Mouse (Mus musculus) mouse trophoblast stem cell (cell line): ENCODE measurements around the gene Gpx7.

Experiments used
- in situ Hi-C, 2 experiments: fragments of 300-500 bp; cut with MseI, MboI; formaldehyde crosslinking; loops; 2 replicates in 1 of 2; 3 replicates in 1 of 2; pipeline ENCODE4 v1.15.1; 2025

Gene Gpx7

GRCm38 (mm10) chr4:108406861-108407401 is at the start of gene Gpx7:
Gpx7 (minus strand) TSS chr4:108406961.
- in situ Hi-C loops, result no loop called here

DNA sequence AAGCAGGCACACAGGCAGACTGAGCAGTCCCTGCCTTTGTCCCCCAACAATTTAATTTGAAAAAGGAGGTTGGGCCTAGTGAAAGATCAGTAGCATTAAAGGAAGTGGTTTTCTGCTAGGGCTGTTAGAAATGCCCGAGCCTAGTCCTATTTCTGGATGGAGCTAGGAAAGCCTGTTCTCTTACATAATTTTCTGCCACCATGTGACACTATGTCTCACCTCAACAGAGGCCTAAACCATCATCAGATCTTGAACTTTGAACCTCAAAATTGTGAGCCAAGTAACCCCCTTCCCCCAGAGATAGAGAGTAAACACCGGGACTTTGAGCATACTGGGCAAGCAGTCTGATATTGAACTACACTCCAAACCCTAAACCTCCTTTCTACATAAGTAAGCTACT is 49.3 kb upstream of the Gpx7 start:
- in situ Hi-C loops, result no loop called here

DNA sequence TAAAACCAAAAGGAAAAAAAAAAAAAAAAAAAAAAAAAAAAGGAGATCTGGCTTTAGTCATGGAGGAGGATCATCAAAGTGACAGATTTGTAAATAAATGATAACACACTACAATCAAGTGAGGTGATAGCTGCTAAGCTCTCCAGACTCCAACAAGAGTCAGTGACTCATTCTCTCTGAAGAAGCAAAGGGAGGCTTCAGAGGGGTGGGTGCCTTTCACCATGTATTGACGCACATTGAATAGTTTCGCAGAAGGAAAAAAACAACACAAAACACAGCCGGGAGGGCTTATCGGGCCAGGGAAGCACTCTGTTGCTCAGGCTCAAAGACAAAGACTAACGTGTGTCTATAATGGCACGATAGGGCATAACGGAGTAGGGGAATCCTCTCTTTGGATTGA is 41.3 kb upstream of the Gpx7 start:
- in situ Hi-C loops, result no loop called here

- in situ Hi-C loops, result no loop called here
These were observed 31.5 kb upstream of the Gpx7 start for GRCm38 (mm10) chr4:108438082-108438840.

- in situ Hi-C loops, result no loop called here
These were observed 29.5 kb upstream of the Gpx7 start for GRCm38 (mm10) chr4:108436225-108436624.

DNA sequence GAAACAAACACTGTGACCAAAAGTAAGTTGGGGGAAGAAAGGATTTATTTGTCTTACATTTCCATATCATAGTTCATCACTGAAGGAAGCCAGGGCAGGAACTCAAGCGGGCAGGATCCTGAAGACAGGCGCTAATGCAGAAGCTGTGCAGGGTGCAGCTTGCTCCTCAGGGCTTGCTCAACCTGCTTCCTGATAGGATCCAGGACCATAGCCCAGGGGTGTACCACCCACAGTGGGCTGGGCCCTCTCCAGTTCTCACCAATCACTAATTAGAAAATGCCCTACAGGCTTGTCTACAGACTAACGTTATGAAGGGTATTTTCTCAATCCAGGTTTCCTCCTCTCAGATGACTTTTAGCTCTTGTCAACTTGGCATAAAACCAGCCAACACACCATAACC is 28.9 kb upstream of the Gpx7 start:
- in situ Hi-C loops, result no loop called here

DNA sequence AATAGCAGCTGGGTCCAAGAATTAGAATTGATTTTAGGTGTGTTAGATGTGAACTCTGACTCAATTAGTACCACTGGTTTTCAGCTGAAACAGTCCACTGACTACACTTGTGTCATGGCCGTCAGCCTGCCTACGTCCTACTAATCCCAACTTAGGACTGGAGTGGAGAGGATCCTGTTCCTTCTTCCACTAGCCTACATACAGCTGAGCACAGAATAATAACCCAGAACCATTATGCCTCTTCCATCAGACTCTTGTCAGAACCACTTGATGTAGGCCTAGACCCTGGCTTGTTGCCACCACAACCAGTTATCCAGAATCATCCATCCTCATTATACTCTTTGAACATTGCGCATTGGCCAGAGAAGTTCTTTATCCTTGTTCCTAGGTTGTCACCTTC is 28.0 kb upstream of the Gpx7 start:
- in situ Hi-C loops, result no loop called here

DNA sequence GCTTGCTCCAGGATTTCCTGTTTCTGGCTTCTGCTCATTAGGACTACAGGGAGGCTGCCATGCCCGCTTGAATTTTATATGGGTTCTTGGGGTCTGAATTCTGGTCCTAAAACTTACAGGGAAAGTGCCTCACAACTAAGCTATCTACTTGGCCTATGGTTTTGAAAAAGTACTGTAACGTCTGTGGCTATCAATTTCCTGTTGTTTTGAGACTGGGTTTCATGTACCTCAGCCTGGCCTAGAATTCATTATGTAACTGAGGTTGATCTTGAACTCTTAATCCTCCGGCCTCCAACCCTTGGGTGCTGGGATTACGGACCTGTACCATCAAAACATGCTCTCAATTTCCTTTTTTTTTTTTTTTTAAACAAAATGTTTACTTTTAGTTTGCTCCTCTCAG is 27.5 kb upstream of the Gpx7 start:
- in situ Hi-C loops, result no loop called here

- in situ Hi-C loops, result no loop called here
These were observed 26.6 kb upstream of the Gpx7 start for GRCm38 (mm10) chr4:108433341-108433740.

DNA sequence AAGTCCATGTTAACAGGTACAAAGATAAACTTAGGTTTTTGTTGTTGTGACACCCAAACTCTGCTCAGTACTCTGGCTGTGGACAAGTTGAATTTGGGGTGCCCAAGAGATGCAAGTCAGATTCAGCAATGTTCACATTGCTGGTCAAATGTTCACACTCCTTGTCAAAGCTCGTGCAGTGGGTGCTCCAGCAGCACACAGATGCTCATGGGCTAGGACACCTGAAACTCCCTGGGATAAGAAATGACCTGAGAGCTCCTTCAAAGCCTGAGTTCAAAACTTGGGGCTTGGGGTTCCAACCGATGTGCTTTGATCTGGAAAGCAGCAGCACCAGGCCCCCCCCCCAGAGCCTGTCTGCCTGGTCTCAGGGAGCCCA is 24.8 kb upstream of the Gpx7 start:
- in situ Hi-C loops, result no loop called here

DNA sequence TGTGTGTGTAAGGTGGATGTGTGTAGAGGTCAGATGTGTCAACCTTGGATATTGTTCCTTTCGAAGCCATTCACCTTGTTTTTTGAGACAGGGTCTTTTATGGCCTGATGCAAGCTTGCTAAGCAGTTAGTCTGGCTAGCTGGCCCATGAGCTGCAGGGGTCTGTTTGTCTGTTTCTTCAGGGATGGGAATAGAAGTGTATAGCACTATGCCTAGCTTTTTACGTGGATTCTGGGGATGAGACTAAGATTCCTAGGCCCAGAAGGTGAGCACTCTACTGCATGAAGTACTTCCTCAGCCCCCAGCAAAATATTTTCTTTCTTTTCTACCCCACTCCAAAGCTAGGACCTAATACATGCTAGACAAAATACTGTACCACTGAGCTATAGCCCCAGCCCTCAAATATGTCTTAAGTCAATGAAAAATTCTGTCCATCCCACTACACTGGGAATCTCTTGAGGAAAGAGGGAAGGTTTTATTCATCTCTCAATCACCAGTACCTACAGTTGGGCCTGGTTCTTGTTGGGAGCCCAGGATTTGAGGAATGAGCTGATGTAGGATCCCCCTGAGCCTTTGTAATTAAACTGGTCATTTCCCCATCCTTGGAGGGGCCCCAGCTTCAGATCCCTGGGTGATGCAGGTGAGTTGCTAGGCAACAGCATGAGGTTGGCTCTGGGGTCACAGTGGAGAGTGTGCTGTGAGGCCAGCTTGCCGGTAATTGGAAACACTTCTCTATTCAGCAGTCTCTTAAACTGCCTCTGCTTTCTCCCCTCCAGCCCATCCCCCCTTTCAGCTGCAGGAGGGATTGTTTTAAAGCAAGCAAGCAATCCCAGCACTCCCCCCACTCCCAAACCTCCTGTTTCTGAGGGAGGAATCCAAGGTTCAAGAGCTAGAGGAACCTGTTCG is 24.1 kb upstream of the Gpx7 start:
- in situ Hi-C loops, result no loop called here

DNA sequence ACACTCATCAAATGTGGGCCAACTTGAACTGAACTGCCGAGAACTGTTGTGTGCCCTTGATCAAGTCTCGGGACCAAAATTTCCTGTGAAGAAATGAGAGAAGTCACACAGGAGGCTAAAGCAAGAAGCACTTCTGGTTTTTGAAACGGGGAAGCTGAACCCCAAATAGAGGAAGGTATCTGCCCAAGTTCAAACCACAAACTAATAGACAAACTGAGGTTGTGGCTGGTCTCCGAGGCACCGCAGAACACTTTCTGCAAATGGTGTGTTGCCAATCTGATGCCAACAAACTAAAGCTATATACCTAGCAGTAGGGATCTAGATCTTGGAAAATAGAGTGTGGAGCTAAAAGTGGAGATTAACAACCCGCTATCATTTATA is 21.6 kb upstream of the Gpx7 start:
- in situ Hi-C loops, result no loop called here

- in situ Hi-C loops, result no loop called here
These were observed 21.1 kb upstream of the Gpx7 start for GRCm38 (mm10) chr4:108427719-108428340.

GRCm38 (mm10) chr4:108424587-108424986 is 17.8 kb upstream of the Gpx7 start:
- in situ Hi-C loops, result no loop called here

GRCm38 (mm10) chr4:108407621-108408020 is 860 bp upstream of the Gpx7 start:
- in situ Hi-C loops, result no loop called here

DNA sequence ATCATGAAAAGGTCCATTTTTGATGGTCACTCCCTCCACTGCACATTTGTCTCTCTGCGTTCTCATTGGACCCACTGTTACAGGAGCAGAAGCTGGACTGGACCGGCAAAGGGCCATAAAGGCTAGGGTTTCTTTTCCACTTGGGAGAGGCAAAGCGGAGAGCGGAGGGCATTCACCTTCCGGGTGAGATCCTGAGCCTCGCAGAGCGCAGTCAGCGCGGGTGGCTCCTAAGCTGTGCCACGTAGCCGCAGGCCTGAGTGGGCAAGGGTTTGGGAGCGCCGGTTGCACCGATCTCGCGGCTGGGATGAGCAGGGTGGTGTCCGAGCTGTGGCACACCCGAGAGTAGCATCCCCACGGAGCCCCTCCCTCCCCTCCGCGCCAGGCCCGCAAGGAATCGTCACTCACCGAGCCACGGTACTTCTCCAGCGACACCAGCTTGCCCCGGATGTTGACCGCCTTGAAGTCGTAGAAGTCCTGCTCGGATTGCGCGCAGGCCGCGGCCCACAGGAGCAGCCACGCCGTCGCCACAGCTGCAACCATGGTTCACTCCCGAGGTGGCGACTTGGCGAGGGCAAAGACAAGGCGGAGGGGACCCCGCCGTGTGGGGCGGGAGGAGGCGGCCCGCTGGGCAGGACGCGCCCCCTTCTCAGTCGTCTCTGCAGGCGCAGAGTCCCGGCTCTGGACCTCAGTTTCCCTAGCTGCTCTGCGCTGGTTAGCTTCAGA is 462 bp downstream of the Gpx7 start:
- in situ Hi-C loops, result no loop called here

GRCm38 (mm10) chr4:108405766-108406137 is 1.0 kb downstream of the Gpx7 start:
- in situ Hi-C loops, result no loop called here

- in situ Hi-C loops, result no loop called here
These were observed 2.7 kb downstream of the Gpx7 start for GRCm38 (mm10) chr4:108403861-108404635.

DNA sequence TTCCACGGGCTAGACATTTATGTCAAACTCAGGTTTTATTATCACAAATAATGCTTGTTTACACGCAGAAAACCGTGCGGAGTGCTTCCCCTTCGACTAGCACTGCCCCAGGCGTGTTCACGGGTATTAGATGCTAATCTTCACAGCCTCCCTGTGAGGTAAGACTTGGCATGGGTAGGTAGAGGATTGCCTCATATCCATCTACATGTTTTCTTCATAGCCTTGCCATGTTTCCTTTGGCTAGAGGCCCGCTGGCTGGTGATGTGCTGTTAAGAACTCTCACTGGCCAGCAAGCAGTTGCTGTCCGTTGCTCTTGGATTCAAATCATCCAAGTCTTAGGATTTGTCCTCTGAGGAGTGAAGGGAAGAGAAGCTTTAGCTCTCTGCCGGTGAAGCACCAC is 6.4 kb downstream of the Gpx7 start:
- in situ Hi-C loops, result no loop called here

DNA sequence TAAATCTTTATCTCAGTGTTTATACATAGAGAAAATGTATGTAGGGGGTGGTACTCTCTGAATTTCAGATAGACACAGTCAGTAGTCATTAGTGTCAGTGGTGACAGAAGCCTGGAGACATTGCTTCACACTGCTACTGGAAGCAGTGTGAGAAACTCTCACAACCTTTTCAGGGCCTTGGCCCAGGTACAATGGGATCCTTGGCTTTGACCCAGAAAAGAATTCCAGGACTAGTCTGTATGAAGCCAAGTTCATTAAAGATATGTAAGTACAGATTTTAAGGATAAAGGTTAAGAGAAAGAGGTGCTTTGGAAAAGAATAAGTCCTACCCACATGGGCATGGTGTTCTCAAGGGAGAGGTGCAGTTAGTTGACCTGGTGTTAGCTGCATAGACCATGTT is 12.5 kb downstream of the Gpx7 start:
- in situ Hi-C loops, result loop anchor here in 1 of 2 experiments (5.0 kb wide), 1 partner anchor 52 kb away; no protein-coding TSS in a partner anchor

DNA sequence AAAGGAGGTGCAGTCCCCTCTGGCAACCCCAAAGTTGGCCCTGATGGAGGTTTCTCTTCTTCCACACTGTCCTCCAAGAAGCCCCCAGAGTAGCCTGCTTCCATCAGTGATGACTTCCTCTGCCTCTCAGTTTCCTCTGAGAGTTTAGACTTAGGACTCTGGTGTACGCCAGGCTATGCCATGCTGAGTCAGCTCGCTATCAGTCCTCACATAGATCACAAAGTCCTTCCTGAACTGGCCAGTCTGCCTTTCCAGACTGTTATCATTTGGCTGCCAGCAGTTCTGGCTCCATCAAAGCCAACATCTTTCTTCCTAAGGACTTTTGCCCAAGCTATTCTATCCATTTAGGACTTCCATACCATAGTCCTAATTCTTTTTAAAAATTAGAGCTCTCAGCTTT is 14.2 kb downstream of the Gpx7 start:
- in situ Hi-C loops, result loop anchor here in 1 of 2 experiments (5.0 kb wide), 1 partner anchor 50 kb away; no protein-coding TSS in a partner anchor
